Mouse (Mus musculus) liver, embryonic 14.5 days (tissue): Measurements from ENCODE around the gene Col4a2. TPM values are rescaled to one million over a fixed set of nuclear protein-coding genes. Genes with fewer than 3 reads are reported as not detected.

Experiments used
- ATAC-seq: fragments of 200-750 bp; cut with Nextera tagmentation; 2 replicates; pipeline ENCODE4 v1.8.0; 2017; ENCODE audit warnings: moderate number of reproducible peaks, mild to moderate bottlenecking, moderate library complexity; ENCODE audit not compliant: insufficient read depth
- DNase-seq, 3 experiments: peaks; one replicate each; pipeline ENCODE4 v3.0.0-alpha.2; 2012 to 2013; ENCODE audit warnings: low read depth in 3 of 3, low spot score in 3 of 3
- H3K27ac ChIP-seq: fragments of 300-500 bp; sonication (generic); 2 replicates; pipeline ENCODE4 v1.5.1; 2014; ENCODE audit warnings: moderate library complexity, mild to moderate bottlenecking, control low read depth, inconsistent platforms
- H3K27me3 ChIP-seq: fragments of 300-500 bp; sonication (generic); 2 replicates; pipeline ENCODE4 v1.6.1; 2014; ENCODE audit warnings: mild to moderate bottlenecking, low read length, moderate library complexity; ENCODE audit not compliant: control insufficient read depth, insufficient read depth
- H3K36me3 ChIP-seq: fragments of 300-500 bp; sonication (generic); replicated peaks from 2 replicates; pipeline ENCODE4 v1.6.1; 2014; ENCODE audit warnings: low read depth; ENCODE audit not compliant: control insufficient read depth, insufficient read depth
- H3K4me1 ChIP-seq, 2 experiments: fragments of 200-500 bp in 1 of 2; fragments of 300-500 bp in 1 of 2; sonication (generic) in 1 of 2; replicated peaks; 2 replicates each; pipeline ENCODE4 v1.6.1; 2012 to 2014; ENCODE audit warnings: antibody characterized with exemption in 1 of 2, inconsistent platforms in 1 of 2, low read length in 1 of 2; ENCODE audit not compliant: control insufficient read depth in 2 of 2, insufficient read depth in 2 of 2
- H3K4me2 ChIP-seq: fragments of 300-500 bp; sonication (generic); 2 replicates; pipeline ENCODE4 v1.6.1; 2014; ENCODE audit warnings: low read depth, mild to moderate bottlenecking, control low read depth, moderate library complexity
- H3K4me3 ChIP-seq, 2 experiments: fragments of 200-500 bp in 1 of 2; fragments of 300-500 bp in 1 of 2; sonication (generic) in 1 of 2; 2 replicates each; pipeline ENCODE4 v1.5.1; 2012 to 2014; ENCODE audit warnings: low read depth in 2 of 2, low read length in 2 of 2, mild to moderate bottlenecking in 2 of 2, control low read depth in 1 of 2, inconsistent platforms in 1 of 2, moderate library complexity in 1 of 2; ENCODE audit not compliant: insufficient read depth in 1 of 2
- H3K9ac ChIP-seq: fragments of 300-500 bp; sonication (generic); replicated peaks from 2 replicates; pipeline ENCODE4 v1.6.1; 2014; ENCODE audit warnings: mild to moderate bottlenecking, control low read depth, moderate library complexity
- H3K9me3 ChIP-seq: fragments of 300-500 bp; sonication (generic); 2 replicates; pipeline ENCODE4 v1.6.1; 2016; ENCODE audit warnings: low read length, mixed read lengths; ENCODE audit not compliant: control insufficient read depth
- CTCF ChIP-seq: IDR thresholded peaks from 2 replicates; pipeline ENCODE4 v1.5.1; 2016; ENCODE audit warnings: antibody characterized with exemption, low read depth, control low read depth
- EP300 ChIP-seq: IDR thresholded peaks from 2 replicates; pipeline ENCODE4 v1.6.1; 2016; ENCODE audit warnings: antibody characterized with exemption, low read depth
- WGBS: fragments of 180-500 bp; shearing (Covaris S2); extraction: QIAGEN DNeasy Blood & Tissue Kit; methylation state at CpG from one replicate; pipeline ENCODE4 v1.1.7; 2014; ENCODE audit not compliant: insufficient replicate concordance; 5-methylcytosine and 5-hydroxymethylcytosine counted together
- polyA plus RNA-seq, 2 experiments: library from polyadenylated mRNA; depleted of rRNA in 1 of 2; stranded (reverse) in 1 of 2; unstranded in 1 of 2; fragments of >200 nt; fragmentation: Nextera tagmentation in 1 of 2; extraction: Ambion mirVana in 1 of 2; gene quantifications; 2 replicates each; pipeline versions ENCODE4 v1.2.1 to v1.2.3; 2012 to 2014

The Col4a2 gene
- polyA plus RNA-seq, 2 experiments, result 4.7 to 4.9 TPM

DNA sequence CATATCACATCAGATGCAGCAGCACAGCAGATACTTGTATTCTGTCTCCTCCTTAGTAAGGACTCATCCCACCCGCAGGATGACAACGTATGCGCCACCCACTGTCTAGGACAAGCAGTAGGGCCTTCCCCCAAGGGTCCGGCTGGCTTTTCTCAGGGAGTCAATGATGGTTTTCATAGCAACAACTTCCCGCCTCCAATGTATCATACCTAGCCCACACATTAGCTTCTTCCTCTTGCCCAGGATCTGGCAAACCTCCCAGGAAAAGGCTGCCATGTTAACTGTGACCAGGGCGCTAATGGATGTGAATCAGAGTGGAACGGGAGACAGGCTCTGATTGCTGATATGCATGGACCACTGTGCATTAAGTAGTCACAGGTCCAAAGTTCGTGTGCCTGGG, 12.2 kb upstream of the Col4a2 start:
- TF ChIP-seq EP300 (no peak), CTCF (no peak)
- ATAC-seq (no peak), DNase-seq (no peak)
- no peaks in the 10 kb centered on the region for H3K27me3 ChIP-seq
- no peak overlapping the region for H3K4me3 ChIP-seq
- H3K9me3 ChIP-seq, result no peaks in the 10 kb centered on the region
- no peak overlapping the region for H3K4me2 ChIP-seq
- H3K36me3 ChIP-seq, result no peaks in the 10 kb centered on the region
- no peak overlapping the region for H3K9ac ChIP-seq
- no peak overlapping the region for H3K27ac ChIP-seq
- no peaks in the 10 kb centered on the region; a peak in 1 of 4 replicates for H3K4me1 ChIP-seq
- WGBS, result 60% methylated on average over 8 of the region's 8 CpGs

DNA sequence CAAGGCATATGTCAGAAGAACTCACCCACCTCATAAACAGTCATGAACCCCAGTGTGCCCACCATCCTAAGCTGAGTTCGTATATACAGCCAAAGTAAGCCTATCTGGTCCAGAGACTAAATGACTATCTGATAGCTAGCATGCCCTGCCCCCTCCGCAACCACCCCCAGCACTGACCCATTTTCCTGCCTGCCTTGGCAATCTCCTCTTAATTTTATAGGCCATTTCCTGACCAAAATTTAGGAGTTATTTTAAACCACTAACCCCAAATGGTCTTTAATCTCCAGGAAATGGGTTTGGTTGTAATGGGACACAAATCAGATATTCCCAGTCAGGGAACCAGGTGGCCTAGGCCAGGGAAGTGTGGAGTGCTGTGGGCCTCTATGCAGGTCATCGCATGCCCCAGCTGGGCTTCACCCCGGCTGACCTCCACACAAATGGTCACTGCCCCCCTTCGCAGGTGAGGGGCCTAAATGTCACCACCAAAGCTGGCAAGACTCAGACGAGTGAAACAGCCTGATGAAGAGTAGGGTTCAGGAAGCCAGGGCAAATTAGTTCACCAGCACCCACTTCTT, 8.5 kb upstream of the Col4a2 start:
- Histone ChIP-seq H3K9me3 (no peaks in the 10 kb centered on the region), H3K9ac (no peak overlapping the region), H3K4me3 (no peak overlapping the region), H3K4me2 (no peak overlapping the region), H3K4me1 (0 out of 4 replicates have a peak, but pooled peaks cover 0 to 3% of the 10 kb centered on the region in 2 experiments), H3K36me3 (no peaks in the 10 kb centered on the region), H3K27me3 (no peaks in the 10 kb centered on the region), H3K27ac (no peak overlapping the region)
- 57% methylated on average over 6 of the region's 6 CpGs for WGBS
- ATAC-seq (no peak), DNase-seq (no peak)
- TF ChIP-seq EP300, result no peak
- no peak for TF ChIP-seq CTCF

DNA sequence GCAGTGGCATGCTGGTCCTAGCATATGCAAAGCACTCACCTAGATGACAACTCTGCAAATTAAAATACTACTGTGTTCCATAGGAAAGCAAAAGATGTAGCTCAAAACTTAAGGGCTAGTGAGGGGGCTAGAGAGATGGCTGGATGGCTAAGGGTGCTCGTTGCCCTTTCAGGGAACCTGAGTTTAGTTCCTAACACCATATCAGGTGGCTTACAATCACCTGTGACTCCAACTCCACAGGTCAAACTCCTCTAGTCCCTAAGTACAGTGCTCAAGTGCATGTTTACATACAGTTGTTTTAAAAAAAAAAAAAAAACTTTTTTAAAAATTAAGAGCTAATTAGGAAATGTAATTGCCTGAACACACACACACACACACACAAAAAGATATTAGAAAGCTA, 7.1 kb upstream of the Col4a2 start:
- Histone ChIP-seq H3K4me1 (0 out of 4 replicates have a peak, but pooled peaks cover 0 to 3% of the 10 kb centered on the region in 2 experiments), H3K36me3 (no peaks in the 10 kb centered on the region), H3K9me3 (no peaks in the 10 kb centered on the region), H3K4me2 (no peak overlapping the region), H3K27ac (no peak overlapping the region), H3K4me3 (no peak overlapping the region), H3K27me3 (no peaks in the 10 kb centered on the region; the same call in 1 of the 2 replicates), H3K9ac (no peak overlapping the region)
- TF ChIP-seq EP300, result no peak
- TF ChIP-seq CTCF, result no peak
- DNase-seq (no peak), ATAC-seq (no peak)
- WGBS, result 47% methylated on average over 1 of the region's 1 CpGs

DNA sequence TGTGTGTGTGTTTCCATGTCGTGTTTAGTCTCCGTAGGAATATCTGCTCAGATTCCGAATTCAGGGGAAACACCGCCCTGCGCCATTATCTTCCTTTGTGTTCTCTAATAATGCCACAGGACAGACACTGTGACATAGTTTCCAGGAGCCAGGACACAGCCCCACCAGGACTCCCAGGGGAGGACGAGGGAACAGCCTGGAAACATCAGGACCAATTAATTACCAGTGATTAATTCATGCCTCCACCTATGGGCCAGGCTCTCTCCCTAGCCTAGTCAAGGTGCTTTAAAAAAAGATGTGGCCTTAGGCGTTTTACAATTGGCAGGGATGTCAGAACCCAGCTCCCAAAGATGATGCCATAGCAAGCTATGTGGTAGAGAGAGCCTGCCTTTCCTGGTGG, 5.2 kb upstream of the Col4a2 start:
- no peak for TF ChIP-seq EP300
- Histone ChIP-seq H3K36me3 (no peaks in the 10 kb centered on the region), H3K4me1 (0 out of 4 replicates have a peak, but pooled peaks cover 0 to 3% of the 10 kb centered on the region in 2 experiments), H3K9me3 (no peaks in the 10 kb centered on the region), H3K4me3 (no peak overlapping the region), H3K9ac (no peak overlapping the region), H3K27ac (no peak overlapping the region), H3K4me2 (no peak overlapping the region), H3K27me3 (peaks cover 15% of the 10 kb centered on the region)
- ATAC-seq (no peak), DNase-seq (no peak)
- WGBS, result 60% methylated on average over 7 of the region's 7 CpGs

DNA sequence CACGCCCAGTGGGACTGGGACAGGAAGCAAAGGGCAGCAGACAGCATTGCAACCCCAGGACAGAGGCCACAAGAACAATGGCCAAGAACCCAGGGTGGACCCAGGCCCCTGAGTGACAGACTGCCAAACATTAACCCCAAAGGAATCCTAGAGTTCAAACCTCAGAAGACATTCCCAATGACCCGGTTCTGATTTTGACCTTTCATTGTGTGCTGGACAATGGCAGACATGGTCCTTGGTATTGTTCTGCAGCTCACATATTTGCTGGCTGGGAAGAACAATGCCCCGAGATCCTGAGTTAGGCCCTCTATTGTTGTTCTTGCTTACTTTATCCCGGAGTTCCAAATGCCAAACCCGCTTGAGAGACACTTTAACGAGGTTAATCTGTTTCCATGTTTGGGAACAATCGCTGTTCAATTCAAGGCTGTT, 4.0 kb upstream of the Col4a2 start:
- WGBS, result 26% methylated on average over 7 of the region's 7 CpGs

More for the DNA sequence above, 4.0 kb upstream of the Col4a2 start:
- Histone ChIP-seq H3K4me1 (0 out of 4 replicates have a peak, but pooled peaks cover 0 to 3% of the 10 kb centered on the region in 2 experiments), H3K9ac (no peak overlapping the region), H3K9me3 (no peaks in the 10 kb centered on the region), H3K27me3 (peaks cover 27% of the 10 kb centered on the region), H3K4me2 (no peak overlapping the region), H3K36me3 (no peaks in the 10 kb centered on the region), H3K27ac (no peak overlapping the region), H3K4me3 (no peak overlapping the region)
- no peak for ATAC-seq
- DNase-seq, result no peak
- no peak for TF ChIP-seq CTCF
